Mouse (Mus musculus) hindbrain, embryonic 14.5 days (tissue): ENCODE measurements around the gene H2al1e. TPM values are rescaled to one million over a fixed set of nuclear protein-coding genes. Genes with fewer than 3 reads are reported as not detected.
"Not testable (repeated sequence)": the region's sequence is repeated elsewhere in the genome, so short reads cannot be mapped to it uniquely, and the experiment has no call there.

ENCODE experiments used
- ATAC-seq: fragments of 200-750 bp; cut with Nextera tagmentation; 2 replicates; pipeline ENCODE4 v1.8.0; 2017; ENCODE audit warnings: moderate number of reproducible peaks, mild to moderate bottlenecking, moderate TSS enrichment, moderate library complexity; ENCODE audit not compliant: low FRiP score
- DNase-seq: peaks from one replicate; pipeline ENCODE4 v3.0.0-alpha.2; 2015; ENCODE audit warnings: low spot score
- H3K27ac ChIP-seq: fragments of 300-500 bp; sonication (generic); 2 replicates; pipeline ENCODE4 v1.5.1; 2014; ENCODE audit warnings: mild to moderate bottlenecking, moderate library complexity
- H3K27me3 ChIP-seq: fragments of 300-500 bp; sonication (generic); 2 replicates; pipeline ENCODE4 v1.6.1; 2014; ENCODE audit warnings: mild to moderate bottlenecking, low read length, mixed read lengths; ENCODE audit not compliant: control insufficient read depth, insufficient read depth
- H3K36me3 ChIP-seq: fragments of 300-500 bp; sonication (generic); replicated peaks from 2 replicates; pipeline ENCODE4 v1.6.1; 2014; ENCODE audit not compliant: control insufficient read depth, insufficient read depth
- H3K4me1 ChIP-seq: fragments of 300-500 bp; sonication (generic); replicated peaks from 2 replicates; pipeline ENCODE4 v1.6.1; 2014; ENCODE audit warnings: antibody characterized with exemption, low read length, mixed read lengths; ENCODE audit not compliant: control insufficient read depth, insufficient read depth
- H3K4me2 ChIP-seq: fragments of 300-500 bp; sonication (generic); replicated peaks from 2 replicates; pipeline ENCODE4 v1.6.1; 2014; ENCODE audit warnings: mild to moderate bottlenecking, moderate library complexity
- H3K4me3 ChIP-seq: fragments of 300-500 bp; sonication (generic); replicated peaks from 2 replicates; pipeline ENCODE4 v1.5.1; 2014; ENCODE audit warnings: mild to moderate bottlenecking, low read length
- H3K9ac ChIP-seq: fragments of 300-500 bp; sonication (generic); 2 replicates; pipeline ENCODE4 v1.6.1; 2014
- H3K9me3 ChIP-seq: fragments of 300-500 bp; sonication (generic); 2 replicates; pipeline ENCODE4 v1.6.1; 2016; ENCODE audit warnings: low read length; ENCODE audit not compliant: control insufficient read depth
- WGBS: fragments of 180-500 bp; shearing (Covaris S2); extraction: QIAGEN DNeasy Blood & Tissue Kit; methylation state at CpG from one replicate; pipeline ENCODE4 v1.1.7; 2014; 5-methylcytosine and 5-hydroxymethylcytosine counted together
- polyA plus RNA-seq: library from polyadenylated mRNA; unstranded; fragments of >200 nt; fragmentation: Nextera tagmentation; extraction: Ambion mirVana; gene quantifications from 2 replicates; pipeline ENCODE4 v1.2.1, GENCODE M21; 2014

H2al1e gene
- polyA plus RNA-seq, 1 experiment from 2014 or later, result not detected

- ATAC-seq, DNase-seq, H3K9me3 ChIP-seq, H3K9ac ChIP-seq, H3K4me2 ChIP-seq, H3K27ac ChIP-seq, H3K36me3 ChIP-seq, H3K4me1 ChIP-seq, H3K27me3 ChIP-seq, H3K4me3 ChIP-seq: not testable (repeated sequence)
- WGBS, result 78% methylated on average over 1 of the region's 3 CpGs
These were observed 9.6 kb upstream of the H2al1e start, which contains the start of gene H2al1b for GRCm38 (mm10) chrX:11302132-11302531. Gene H2al1b, plus strand, starts transcription at chrX:11302432.

DNA sequence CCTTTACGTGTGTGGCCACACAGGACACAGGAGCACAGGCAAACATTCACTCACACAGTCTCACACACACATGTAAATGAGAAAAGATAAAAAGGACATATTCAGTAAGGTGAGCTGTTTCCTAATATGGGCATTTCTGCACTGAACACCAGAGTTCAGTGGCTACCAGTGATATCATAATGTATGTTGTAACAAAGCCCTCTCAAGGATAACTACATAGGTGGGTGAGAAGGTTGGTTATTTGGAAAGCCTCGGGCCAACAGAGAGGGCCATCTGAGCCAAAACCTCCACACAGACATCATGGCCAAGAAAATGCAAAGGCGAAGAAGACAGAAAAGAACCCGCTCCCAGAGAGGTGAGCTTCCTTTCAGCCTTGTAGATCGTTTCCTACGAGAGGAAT lies 6.4 kb upstream of the H2al1e start, which contains the start of gene H2al1c:
H2al1c (plus strand) TSS at position 301 of the 400 bp plus-strand sequence.
- not testable (repeated sequence) for H3K27ac ChIP-seq, ATAC-seq, H3K9me3 ChIP-seq, DNase-seq, H3K4me2 ChIP-seq, H3K4me1 ChIP-seq, H3K27me3 ChIP-seq, H3K9ac ChIP-seq, H3K36me3 ChIP-seq, H3K4me3 ChIP-seq
- WGBS, result 92% methylated on average over 1 of the region's 6 CpGs

DNA sequence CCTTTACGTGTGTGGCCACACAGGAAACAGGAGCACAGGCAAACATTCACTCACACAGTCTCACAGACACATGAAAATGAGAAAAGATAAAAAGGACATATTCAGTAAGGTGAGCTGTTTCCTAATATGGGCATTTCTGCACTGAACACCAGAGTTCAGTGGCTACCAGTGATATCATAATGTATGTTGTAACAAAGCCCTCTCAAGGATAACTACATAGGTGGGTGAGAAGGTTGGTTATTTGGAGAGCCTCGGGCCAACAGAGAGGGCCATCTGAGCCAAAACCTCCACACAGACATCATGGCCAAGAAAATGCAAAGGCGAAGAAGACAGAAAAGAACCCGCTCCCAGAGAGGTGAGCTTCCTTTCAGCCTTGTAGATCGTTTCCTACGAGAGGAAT lies 3.2 kb upstream of the H2al1e start, which contains the start of gene H2al1d:
H2al1d (plus strand) TSS at position 301 of the 400 bp plus-strand sequence.
- H3K4me3 ChIP-seq, H3K9me3 ChIP-seq, H3K9ac ChIP-seq, DNase-seq, ATAC-seq, H3K4me1 ChIP-seq, H3K4me2 ChIP-seq, H3K27me3 ChIP-seq, H3K36me3 ChIP-seq, H3K27ac ChIP-seq: not testable (repeated sequence)
- WGBS, result no CpG with 5 or more reads among the region's 6 CpGs

DNA sequence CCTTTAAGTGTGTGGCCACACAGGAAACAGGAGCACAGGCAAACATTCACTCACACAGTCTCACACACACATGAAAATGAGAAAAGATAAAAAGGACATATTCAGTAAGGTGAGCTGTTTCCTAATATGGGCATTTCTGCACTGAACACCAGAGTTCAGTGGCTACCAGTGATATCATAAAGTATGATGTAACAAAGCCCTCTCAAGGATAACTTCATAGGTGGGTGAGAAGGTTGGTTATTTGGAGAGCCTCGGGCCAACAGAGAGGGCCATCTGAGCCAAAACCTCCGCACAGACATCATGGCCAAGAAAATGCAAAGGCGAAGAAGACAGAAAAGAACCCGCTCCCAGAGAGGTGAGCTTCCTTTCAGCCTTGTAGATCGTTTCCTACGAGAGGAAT lies 3.1 kb downstream of the H2al1e start, which contains the start of gene H2al1f:
H2al1f (plus strand) TSS at position 301 of the 400 bp plus-strand sequence.
- not testable (repeated sequence) for H3K4me2 ChIP-seq, H3K9me3 ChIP-seq, H3K9ac ChIP-seq, H3K36me3 ChIP-seq, H3K4me1 ChIP-seq, H3K27ac ChIP-seq, H3K27me3 ChIP-seq, ATAC-seq, DNase-seq, H3K4me3 ChIP-seq
- WGBS, result no CpG with 5 or more reads among the region's 6 CpGs

DNA sequence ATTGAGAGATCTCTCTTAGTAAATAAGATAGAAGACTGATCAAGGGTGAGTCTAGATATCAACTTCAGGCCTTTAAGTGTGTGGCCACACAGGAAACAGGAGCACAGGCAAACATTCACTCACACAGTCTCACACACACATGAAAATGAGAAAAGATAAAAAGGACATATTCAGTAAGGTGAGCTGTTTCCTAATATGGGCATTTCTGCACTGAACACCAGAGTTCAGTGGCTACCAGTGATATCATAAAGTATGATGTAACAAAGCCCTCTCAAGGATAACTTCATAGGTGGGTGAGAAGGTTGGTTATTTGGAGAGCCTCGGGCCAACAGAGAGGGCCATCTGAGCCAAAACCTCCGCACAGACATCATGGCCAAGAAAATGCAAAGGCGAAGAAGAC lies 6.2 kb downstream of the H2al1e start, which contains the start of gene H2al1g:
H2al1g (plus strand) TSS at position 301 of the 400 bp plus-strand sequence.
- H3K27ac ChIP-seq, H3K4me3 ChIP-seq, H3K4me2 ChIP-seq, H3K4me1 ChIP-seq, H3K36me3 ChIP-seq, H3K9me3 ChIP-seq, H3K9ac ChIP-seq, DNase-seq, ATAC-seq, H3K27me3 ChIP-seq: not testable (repeated sequence)
- WGBS, result no CpG with 5 or more reads among the region's 3 CpGs

- not testable (repeated sequence) for H3K4me1 ChIP-seq, DNase-seq, H3K9ac ChIP-seq, H3K27ac ChIP-seq, H3K4me2 ChIP-seq, H3K9me3 ChIP-seq, H3K27me3 ChIP-seq, H3K4me3 ChIP-seq, ATAC-seq, H3K36me3 ChIP-seq
- no CpG with 5 or more reads among the region's 6 CpGs for WGBS
These were observed 9.5 kb downstream of the H2al1e start, which contains the start of gene H2al1h for GRCm38 (mm10) chrX:11321192-11321591. Gene H2al1h, plus strand, starts transcription at chrX:11321492.

- H3K9ac ChIP-seq, H3K9me3 ChIP-seq, H3K4me3 ChIP-seq, H3K27ac ChIP-seq, H3K27me3 ChIP-seq, ATAC-seq, H3K36me3 ChIP-seq, H3K4me1 ChIP-seq, DNase-seq, H3K4me2 ChIP-seq: not testable (repeated sequence)
- WGBS, result no CpG with 5 or more reads among the region's 5 CpGs
These were observed 12.6 kb downstream of the H2al1e start, which contains the start of gene H2al1i for GRCm38 (mm10) chrX:11324359-11324758. Gene H2al1i, plus strand, starts transcription at chrX:11324659.

DNA sequence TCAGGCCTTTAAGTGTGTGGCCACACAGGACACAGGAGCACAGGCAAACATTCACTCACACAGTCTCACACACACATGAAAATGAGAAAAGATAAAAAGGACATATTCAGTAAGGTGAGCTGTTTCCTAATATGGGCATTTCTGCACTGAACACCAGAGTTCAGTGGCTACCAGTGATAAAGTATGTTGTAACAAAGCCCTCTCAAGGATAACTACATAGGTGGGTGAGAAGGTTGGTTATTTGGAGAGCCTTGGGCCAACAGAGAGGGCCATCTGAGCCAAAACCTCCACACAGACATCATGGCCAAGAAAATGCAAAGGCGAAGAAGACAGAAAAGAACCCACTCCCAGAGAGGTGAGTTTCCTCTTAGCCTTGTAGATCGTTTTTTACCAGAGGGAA lies 15.8 kb downstream of the H2al1e start, which contains the start of gene H2al1j:
H2al1j (plus strand) TSS at position 301 of the 400 bp plus-strand sequence.
- not testable (repeated sequence) for H3K27me3 ChIP-seq, ATAC-seq, H3K9me3 ChIP-seq, H3K4me1 ChIP-seq, H3K9ac ChIP-seq, H3K27ac ChIP-seq, H3K36me3 ChIP-seq, DNase-seq, H3K4me2 ChIP-seq, H3K4me3 ChIP-seq
- WGBS, result 97% methylated on average over 2 of the region's 2 CpGs

- Histone ChIP-seq H3K9me3 (no peaks in the 10 kb centered on the region), H3K36me3 (no peaks in the 10 kb centered on the region), H3K4me2 (no peak overlapping the region), H3K9ac (no peak overlapping the region), H3K27me3 (no peaks in the 10 kb centered on the region), H3K4me3 (no peak overlapping the region), H3K4me1 (0 out of 2 replicates have a peak, but pooled peaks cover 3% of the 10 kb centered on the region), H3K27ac (no peak overlapping the region)
- ATAC-seq (no peak), DNase-seq (no peak)
- 60% methylated on average over 9 of the region's 9 CpGs for WGBS
These were observed 34.0 kb downstream of the H2al1e start for GRCm38 (mm10) chrX:11345762-11346161.
